Mouse (Mus musculus) cerebellum, postnatal 10 days (tissue): ENCODE results near the gene Slc30a1.

Experiments
- DNase-seq, 2 experiments: peaks; one replicate each; pipeline ENCODE4 v3.0.0; 2021; ENCODE audit warnings: mixed read lengths in 2 of 2

Slc30a1 gene

GRCm38 (mm10) chr1:191896806-191897552 lies 9.6 kb upstream of the Slc30a1 start:
- peak; percentile 56 to 64 for DNase-seq

GRCm38 (mm10) chr1:191905637-191906533 lies 682 bp upstream of the Slc30a1 start:
- DNase-seq: peak; percentile 43

- peak; percentile 91 for DNase-seq
Observed at GRCm38 (mm10) chr1:191907431-191907810, 854 bp downstream of the Slc30a1 start.

- DNase-seq: no peak
Observed at GRCm38 (mm10) chr1:191908906-191909305, 2.3 kb downstream of the Slc30a1 start.

- no peak for DNase-seq
Observed at GRCm38 (mm10) chr1:191909316-191909715, 2.7 kb downstream of the Slc30a1 start.

- no peak for DNase-seq
Observed at GRCm38 (mm10) chr1:191910646-191911045, 4.1 kb downstream of the Slc30a1 start.

GRCm38 (mm10) chr1:191911067-191911668 lies 4.6 kb downstream of the Slc30a1 start:
- no peak for DNase-seq

GRCm38 (mm10) chr1:191914647-191915046 lies 8.1 kb downstream of the Slc30a1 start:
- DNase-seq: no peak

- DNase-seq: no peak
Observed at GRCm38 (mm10) chr1:191915586-191915985, 9.0 kb downstream of the Slc30a1 start.

- no peak for DNase-seq
Observed at GRCm38 (mm10) chr1:191916876-191917275, 10.3 kb downstream of the Slc30a1 start.

- no peak for DNase-seq
Observed at GRCm38 (mm10) chr1:191919336-191919735, 12.8 kb downstream of the Slc30a1 start.

- DNase-seq: no peak
Observed at GRCm38 (mm10) chr1:191921701-191922100, 15.1 kb downstream of the Slc30a1 start.

- DNase-seq: no peak
Observed at GRCm38 (mm10) chr1:191925496-191925895, 18.9 kb downstream of the Slc30a1 start.

- DNase-seq: no peak
Observed at GRCm38 (mm10) chr1:191926681-191927080, 20.1 kb downstream of the Slc30a1 start.

- no peak for DNase-seq
Observed at GRCm38 (mm10) chr1:191928345-191928744, 21.8 kb downstream of the Slc30a1 start.

- no peak for DNase-seq
Observed at GRCm38 (mm10) chr1:191929065-191929464, 22.5 kb downstream of the Slc30a1 start.

GRCm38 (mm10) chr1:191929897-191930524 lies 23.4 kb downstream of the Slc30a1 start:
- DNase-seq: peak in 1 of 2 experiments; percentile 22

- DNase-seq: no peak
Observed at GRCm38 (mm10) chr1:191930525-191931105, 24.0 kb downstream of the Slc30a1 start.

- DNase-seq: no peak
Observed at GRCm38 (mm10) chr1:191932286-191932985, 25.9 kb downstream of the Slc30a1 start.

GRCm38 (mm10) chr1:191932986-191933632 lies 26.5 kb downstream of the Slc30a1 start:
- DNase-seq: no peak

GRCm38 (mm10) chr1:191943638-191944037 lies 37.1 kb downstream of the Slc30a1 start:
- no peak for DNase-seq
